Mouse (Mus musculus) ES-Bruce4 (cell line): ENCODE data around the gene Ttc39b.

Experiments
- EP300 ChIP-seq: IDR thresholded peaks from 2 replicates; pipeline ENCODE4 v1.6.1; 2011; ENCODE audit warnings: low read depth, low read length; ENCODE audit not compliant: insufficient read depth
- POLR2A ChIP-seq: IDR thresholded peaks from one replicate; pipeline ENCODE4 v1.8.1; 2011; ENCODE audit warnings: low read length; ENCODE audit not compliant: insufficient read depth

DNA sequence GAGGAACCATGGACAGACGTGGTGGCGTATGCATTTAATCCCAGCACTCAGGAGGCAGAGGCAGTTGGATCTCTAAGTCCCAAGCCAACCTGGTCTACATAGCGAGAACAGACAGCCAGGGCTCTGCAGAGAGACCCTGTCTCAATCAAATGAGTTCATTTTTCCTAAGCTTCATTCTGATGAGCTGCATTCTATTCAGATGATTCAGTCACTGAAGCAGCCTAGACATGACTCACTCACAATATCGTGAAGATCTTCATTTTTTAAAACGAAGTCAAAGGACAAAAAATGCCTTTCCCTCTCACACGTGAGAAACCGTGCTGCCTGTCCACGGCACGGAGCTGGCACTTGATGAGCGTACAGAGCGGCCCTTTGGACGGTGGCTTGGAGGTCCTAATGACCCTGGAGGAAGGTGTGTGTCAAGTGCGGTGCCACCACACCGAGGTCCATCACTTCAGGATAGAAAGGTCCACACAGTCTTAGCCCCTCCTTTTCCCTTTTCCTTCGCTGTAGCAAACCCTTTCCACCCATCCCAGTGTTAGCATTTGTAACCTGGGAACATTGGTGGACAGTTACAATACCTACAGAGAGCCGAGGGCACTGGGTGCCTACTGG is 21.8 kb downstream of the Ttc39b start:
- TF ChIP-seq POLR2A (no peak), EP300 (no peak)
